Mouse (Mus musculus) embryonic facial prominence, embryonic 14.5 days (tissue): ENCODE results near the gene Ttbk1. TPM values are rescaled to one million over a fixed set of nuclear protein-coding genes. Genes with fewer than 3 reads are reported as not detected.

Experiments used
- ATAC-seq: fragments of 200-750 bp; cut with Nextera tagmentation; 2 replicates; pipeline ENCODE4 v1.8.0; 2017; ENCODE audit warnings: low read depth, moderate number of reproducible peaks, moderate TSS enrichment
- DNase-seq: peaks from one replicate; pipeline ENCODE4 v3.0.0-alpha.2; 2015; ENCODE audit warnings: low spot score
- H3K27ac ChIP-seq: fragments of 300-500 bp; sonication (generic); replicated peaks from 2 replicates; pipeline ENCODE4 v1.5.1; 2014; ENCODE audit warnings: low read depth, mild to moderate bottlenecking, low read length, moderate library complexity
- H3K27me3 ChIP-seq: fragments of 300-500 bp; sonication (generic); replicated peaks from 2 replicates; pipeline ENCODE4 v1.6.1; 2014; ENCODE audit warnings: low read length; ENCODE audit not compliant: control insufficient read depth, insufficient read depth
- H3K36me3 ChIP-seq: fragments of 300-500 bp; sonication (generic); 2 replicates; pipeline ENCODE4 v1.6.1; 2014; ENCODE audit warnings: low read length, mixed read lengths; ENCODE audit not compliant: control insufficient read depth, insufficient read depth
- H3K4me1 ChIP-seq: fragments of 300-500 bp; sonication (generic); 2 replicates; pipeline ENCODE4 v1.6.1; 2014; ENCODE audit warnings: antibody characterized with exemption, low read length; ENCODE audit not compliant: control insufficient read depth, insufficient read depth
- H3K4me2 ChIP-seq: fragments of 300-500 bp; sonication (generic); 2 replicates; pipeline ENCODE4 v1.6.1; 2014; ENCODE audit warnings: low read depth, mild to moderate bottlenecking, low read length, moderate library complexity, mixed read lengths
- H3K4me3 ChIP-seq: fragments of 300-500 bp; sonication (generic); 2 replicates; pipeline ENCODE4 v1.5.1; 2014; ENCODE audit warnings: low read depth, mild to moderate bottlenecking, low read length
- H3K9ac ChIP-seq: fragments of 300-500 bp; sonication (generic); 2 replicates; pipeline ENCODE4 v1.6.1; 2014; ENCODE audit warnings: low read depth, mild to moderate bottlenecking, low read length, moderate library complexity, mixed read lengths
- H3K9me3 ChIP-seq: fragments of 300-500 bp; sonication (generic); 2 replicates; pipeline ENCODE4 v1.6.1; 2016; ENCODE audit warnings: low read length; ENCODE audit not compliant: control insufficient read depth
- WGBS: fragments of 180-500 bp; shearing (Covaris S2); extraction: QIAGEN DNeasy Blood & Tissue Kit; methylation state at CpG from one replicate; pipeline ENCODE4 v1.1.7; 2014; 5-methylcytosine and 5-hydroxymethylcytosine counted together
- polyA plus RNA-seq: library from polyadenylated mRNA; unstranded; fragments of >200 nt; fragmentation: Nextera tagmentation; extraction: Ambion mirVana; gene quantifications from 2 replicates; pipeline ENCODE4 v1.2.1, GENCODE M21; 2014

Ttbk1 gene
- polyA plus RNA-seq, 1 experiment from 2014 or later: 0.61 TPM

- H3K4me2 ChIP-seq: no peak overlapping the region
- 0 out of 2 replicates have a peak, but pooled peaks cover 7% of the 10 kb centered on the region for H3K36me3 ChIP-seq
- H3K27ac ChIP-seq: no peak overlapping the region
- H3K4me1 ChIP-seq: no peaks in the 10 kb centered on the region
- H3K9ac ChIP-seq: no peak overlapping the region
- no peak for DNase-seq
- no peaks in the 10 kb centered on the region for H3K9me3 ChIP-seq
- no peak for ATAC-seq
- H3K27me3 ChIP-seq: no peaks in the 10 kb centered on the region
- H3K4me3 ChIP-seq: no peak overlapping the region
Measured at GRCm38 (mm10) chr17:46419717-46420116, 67.8 kb downstream of the Ttbk1 start.

GRCm38 (mm10) chr17:46418628-46419027 is 68.8 kb downstream of the Ttbk1 start:
- no peak overlapping the region for H3K9ac ChIP-seq
- no peaks in the 10 kb centered on the region for H3K4me1 ChIP-seq
- 69% methylated on average over 5 of the region's 5 CpGs for WGBS
- peaks cover 16% of the 10 kb centered on the region for H3K36me3 ChIP-seq
- DNase-seq: no peak
- no peak for ATAC-seq
- H3K4me2 ChIP-seq: no peak overlapping the region
- no peak overlapping the region for H3K27ac ChIP-seq
- no peaks in the 10 kb centered on the region for H3K9me3 ChIP-seq
- H3K4me3 ChIP-seq: no peak overlapping the region
- H3K27me3 ChIP-seq: no peaks in the 10 kb centered on the region

- H3K36me3 ChIP-seq: peaks cover 87% of the 10 kb centered on the region
- H3K27me3 ChIP-seq: no peaks in the 10 kb centered on the region
Measured at GRCm38 (mm10) chr17:46408478-46408877, 79.0 kb downstream of the Ttbk1 start.

GRCm38 (mm10) chr17:46394631-46395030 is 92.8 kb downstream of the Ttbk1 start:
- Histone ChIP-seq H3K4me2 (no peak overlapping the region), H3K4me3 (no peak overlapping the region), H3K36me3 (peaks cover 60% of the 10 kb centered on the region), H3K27ac (no peak overlapping the region), H3K4me1 (no peaks in the 10 kb centered on the region), H3K9ac (peak overlapping the region; percentile 30; the same call in 1 of the 2 replicates), H3K9me3 (no peaks in the 10 kb centered on the region), H3K27me3 (no peaks in the 10 kb centered on the region)
- 95% methylated on average over 1 of the region's 1 CpGs for WGBS
- DNase-seq (no peak), ATAC-seq (no peak)

More at GRCm38 (mm10) chr17:46408478-46408877, 79.0 kb downstream of the Ttbk1 start:
- H3K9ac ChIP-seq: no peak overlapping the region
- no peaks in the 10 kb centered on the region for H3K9me3 ChIP-seq
- ATAC-seq (no peak), DNase-seq (no peak)
- H3K4me1 ChIP-seq: no peaks in the 10 kb centered on the region
- H3K4me3 ChIP-seq: no peak overlapping the region
- H3K4me2 ChIP-seq: no peak overlapping the region
- H3K27ac ChIP-seq: no peak overlapping the region
- WGBS: 36% methylated on average over 3 of the region's 3 CpGs

- Histone ChIP-seq H3K9me3 (no peaks in the 10 kb centered on the region), H3K4me2 (no peak overlapping the region), H3K9ac (no peak overlapping the region), H3K27ac (no peak overlapping the region), H3K27me3 (no peaks in the 10 kb centered on the region), H3K4me1 (no peaks in the 10 kb centered on the region), H3K36me3 (peaks cover 61% of the 10 kb centered on the region), H3K4me3 (no peak overlapping the region)
- DNase-seq (peak; percentile 72), ATAC-seq (peak; percentile 57; the same call in 1 of the 2 replicates)
- 48% methylated on average over 2 of the region's 2 CpGs for WGBS
Measured at GRCm38 (mm10) chr17:46393012-46393411, 94.5 kb downstream of the Ttbk1 start.

Other genes with a start within 250 kb of the Ttbk1 start
- gene Polr1c, start 239.6 kb downstream of the Ttbk1 start, polyA plus RNA-seq: 78.1 and 80.2 TPM in 2 replicates
- 135 and 137 TPM in 2 replicates for gene Yipf3, start 239.6 kb downstream of the Ttbk1 start, polyA plus RNA-seq
- gene Lrrc73, start 234.1 kb downstream of the Ttbk1 start, polyA plus RNA-seq: 2.2 TPM in 2 replicates
- gene Tjap1, start 204.6 kb downstream of the Ttbk1 start, polyA plus RNA-seq: 54.5 and 57.3 TPM in 2 replicates
- 7.5 and 7.6 TPM in 2 replicates for gene Dlk2, start 190.3 kb downstream of the Ttbk1 start, polyA plus RNA-seq
- gene Abcc10, start 159.3 kb downstream of the Ttbk1 start, polyA plus RNA-seq: 5.5 and 6.6 TPM in 2 replicates
- gene Zfp318, start 103.9 kb downstream of the Ttbk1 start, polyA plus RNA-seq: 16.1 and 16.5 TPM in 2 replicates
- gene Crip3, start 58.7 kb downstream of the Ttbk1 start, polyA plus RNA-seq: 0.99 and 2.0 TPM in 2 replicates
- not detected in 2 replicates for gene Slc22a7, start 49.2 kb downstream of the Ttbk1 start, polyA plus RNA-seq
- gene Dnph1, start 9.0 kb upstream of the Ttbk1 start, polyA plus RNA-seq: 34.5 and 36.9 TPM in 2 replicates
- gene Cul9, start 58.7 kb upstream of the Ttbk1 start, polyA plus RNA-seq: 5.5 and 6.0 TPM in 2 replicates
- gene Srf, start 68.5 kb upstream of the Ttbk1 start, polyA plus RNA-seq: 10.5 and 14.0 TPM in 2 replicates
- gene Ptk7, start 141.8 kb upstream of the Ttbk1 start, polyA plus RNA-seq: 68.0 and 90.7 TPM in 2 replicates
- 15.8 and 20.3 TPM in 2 replicates for gene Klc4, start 158.3 kb upstream of the Ttbk1 start, polyA plus RNA-seq
- gene Mrpl2, start 158.6 kb upstream of the Ttbk1 start, polyA plus RNA-seq: 91.8 and 100 TPM in 2 replicates
- 48.5 and 50.1 TPM in 2 replicates for gene Cul7, start 162.7 kb upstream of the Ttbk1 start, polyA plus RNA-seq
- 34.5 and 41.9 TPM in 2 replicates for gene Rrp36, start 186.7 kb upstream of the Ttbk1 start, polyA plus RNA-seq
- gene Mea1, start 191.1 kb upstream of the Ttbk1 start, polyA plus RNA-seq: 132 and 143 TPM in 2 replicates
- 113 and 133 TPM in 2 replicates for gene Klhdc3, start 193.2 kb upstream of the Ttbk1 start, polyA plus RNA-seq
- gene Ppp2r5d, start 217.4 kb upstream of the Ttbk1 start, polyA plus RNA-seq: 79.5 and 87.5 TPM in 2 replicates
- 22.2 and 26.7 TPM in 2 replicates for gene Pex6, start 223.8 kb upstream of the Ttbk1 start, polyA plus RNA-seq
- gene Gnmt, start 241.5 kb upstream of the Ttbk1 start, polyA plus RNA-seq: 1.2 and 1.6 TPM in 2 replicates